Comparison of ENCODE assay signal across 11 mouse cellular contexts in genomic region chr16:94079075-94079855, GRCm38 (mm10). TPM values are rescaled to one million over a fixed set of nuclear protein-coding genes. Genes with fewer than 3 reads are reported as not detected.
DNase-seq lines count a peak whose midpoint lies in the region; ATAC-seq and TF ChIP-seq lines count a peak whose summit lies in the region.
"Had no signal": no experiment of that assay in that cellular context is flagged by ENCODE, and none has a peak within 500 bp of the region (broad histone marks: within the 10 kb centered on the region; RNA-seq: fewer than 3 reads in every experiment).

No protein-coding gene starts in this region.

- WGBS in liver, embryonic 11.5 days, result 2% methylated on average over 46 of the region's 47 CpGs
- WGBS in liver, postnatal 0 days (ENCODE audit: insufficient replicate concordance), result 2% methylated on average over 47 of the region's 47 CpGs
- 2% methylated on average over 47 of the region's 47 CpGs for WGBS in embryonic facial prominence, embryonic 12.5 days

- H3K4me2 ChIP-seq in liver, embryonic 11.5 days, result no peak overlapping the region
- no peak overlapping the region for H3K4me2 ChIP-seq in liver, postnatal 0 days (ENCODE audit: low read depth, low read length)
- H3K4me2 ChIP-seq in embryonic facial prominence, embryonic 12.5 days (replicated peaks), result peak overlapping the region; percentile 33

- no peak for TF ChIP-seq CTCF in gastrocnemius, adult 2 months (IDR thresholded peaks at IDR 0.05)
- TF ChIP-seq CTCF in liver, postnatal 0 days (IDR thresholded peaks at IDR 0.05; ENCODE audit: low read depth), result no peak

- H3K9me3 ChIP-seq in liver, embryonic 11.5 days (ENCODE audit: control insufficient read depth, low read length), result no peaks in the 10 kb centered on the region
- H3K9me3 ChIP-seq in liver, postnatal 0 days (ENCODE audit: low read length), result no peaks in the 10 kb centered on the region
- no peaks in the 10 kb centered on the region for H3K9me3 ChIP-seq in embryonic facial prominence, embryonic 12.5 days

- no peak for DNase-seq in gastrocnemius, adult 2 months
- DNase-seq in gastrocnemius, postnatal 10 days, result no peak
- peak; percentile 42 for DNase-seq in liver, embryonic 11.5 days (ENCODE audit: low spot score)
- DNase-seq in liver, postnatal 0 days, result no peak
- peak; percentile 43 for DNase-seq in retina, embryonic 14.5 days (ENCODE audit: low spot score)
- no peak for DNase-seq in spleen, postnatal 4 days (ENCODE audit: low spot score in 2 of 2)
- DNase-seq in left cerebral cortex, adult 8-10 months (ENCODE audit: low spot score in 2 of 2), result no peak
- DNase-seq: cerebellum, postnatal 36 days; heart, postnatal 14 days; liver had no signal

- no peak overlapping the region for H3K27ac ChIP-seq in gastrocnemius, adult 2 months
- no peak overlapping the region for H3K27ac ChIP-seq in liver, embryonic 11.5 days (ENCODE audit: low read depth, low read length)
- H3K27ac ChIP-seq in liver, postnatal 0 days (ENCODE audit: low read depth), result no peak overlapping the region
- H3K27ac ChIP-seq in embryonic facial prominence, embryonic 12.5 days, result no peak overlapping the region

- ATAC-seq in liver, embryonic 11.5 days (replicated peaks; ENCODE audit: low FRiP score), result no peak
- ATAC-seq in liver, postnatal 0 days, result no peak
- peak; percentile 11; the same call in 1 of the 2 replicates for ATAC-seq in embryonic facial prominence, embryonic 12.5 days (ENCODE audit: insufficient number of reproducible peaks, insufficient read depth, low FRiP score, low TSS enrichment)

- intact Hi-C loops in gastrocnemius, adult 2 months (cut with DNase I), result no loop called here

- no peak for TF ChIP-seq EP300 in liver, postnatal 0 days (IDR thresholded peaks at IDR 0.05; ENCODE audit: low read depth)

- no peaks in the 10 kb centered on the region for H3K36me3 ChIP-seq in liver, embryonic 11.5 days (ENCODE audit: control insufficient read depth, insufficient read depth, low read length)
- H3K36me3 ChIP-seq in liver, postnatal 0 days (replicated peaks; ENCODE audit: insufficient read depth, low read length), result no peaks in the 10 kb centered on the region
- H3K36me3 ChIP-seq in embryonic facial prominence, embryonic 12.5 days, result no peaks in the 10 kb centered on the region

- peaks cover 94% of the 10 kb centered on the region for H3K27me3 ChIP-seq in liver, embryonic 11.5 days (replicated peaks; ENCODE audit: control insufficient read depth, insufficient read depth, low read length)
- peaks cover 93% of the 10 kb centered on the region for H3K27me3 ChIP-seq in liver, postnatal 0 days (ENCODE audit: insufficient read depth, low read length)
- peaks cover 74% of the 10 kb centered on the region for H3K27me3 ChIP-seq in embryonic facial prominence, embryonic 12.5 days

- H3K4me1 ChIP-seq in liver, embryonic 11.5 days (replicated peaks; ENCODE audit: control insufficient read depth, insufficient read depth, low read length), result 0 out of 2 replicates have a peak, but pooled peaks cover 6% of the 10 kb centered on the region
- no peaks in the 10 kb centered on the region for H3K4me1 ChIP-seq in liver, postnatal 0 days (ENCODE audit: insufficient read depth)
- H3K4me1 ChIP-seq in embryonic facial prominence, embryonic 12.5 days, result peaks cover 3% of the 10 kb centered on the region; the same call in 1 of the 2 replicates

- no peak overlapping the region for H3K9ac ChIP-seq in liver, embryonic 11.5 days (ENCODE audit: low read depth, low read length)
- H3K9ac ChIP-seq in liver, postnatal 0 days (replicated peaks), result no peak overlapping the region
- H3K9ac ChIP-seq in embryonic facial prominence, embryonic 12.5 days, result no peak overlapping the region

- peak overlapping the region; percentile 36 for H3K4me3 ChIP-seq in gastrocnemius, adult 2 months
- no peak overlapping the region for H3K4me3 ChIP-seq in liver, embryonic 11.5 days (ENCODE audit: low read depth, low read length)
- no peak overlapping the region for H3K4me3 ChIP-seq in liver, postnatal 0 days (ENCODE audit: low read depth, low read length)
- H3K4me3 ChIP-seq in embryonic facial prominence, embryonic 12.5 days, result peak overlapping the region; percentile 15

RNA-seq across cellular contexts. Expression of gene Sim2, which starts 5.5 kb away (rescaled TPM):
- total RNA-seq in gastrocnemius, adult 2 months (2021), result 10 to 100 TPM; 15.0 to 17.9 TPM
- 10 to 100 TPM; 11.9 to 13.2 TPM for total RNA-seq in gastrocnemius, postnatal 10 days (2021)
- polyA plus RNA-seq in liver, embryonic 11.5 days (2014; fragmentation: Nextera tagmentation; extraction: Ambion mirVana), result 0.04 and 0.15 TPM in 2 replicates
- polyA plus RNA-seq in liver, postnatal 0 days (2015; fragmentation: Nextera tagmentation; extraction: Ambion mirVana), result not detected in 2 replicates
- 4.3 and 5.0 TPM in 2 replicates for polyA plus RNA-seq in embryonic facial prominence, embryonic 12.5 days (2016; fragmentation: Nextera tagmentation; extraction: Ambion mirVana)
- under 1 TPM in 2 of 4 experiments, not detected in 2; 0.09 to 0.25 TPM for total RNA-seq in left cerebral cortex, adult 8-10 months (2022)

Comparison
In these comparisons a context has a peak if more than half of its experiments do, and no peak if none do; other contexts are left out.
1. DNase-seq: peak in liver, embryonic 11.5 days (single experiment) and retina, embryonic 14.5 days (single experiment); none in gastrocnemius, adult 2 months (single experiment), gastrocnemius, postnatal 10 days (single experiment), liver, postnatal 0 days (single experiment), spleen, postnatal 4 days (0 of 2) and left cerebral cortex, adult 8-10 months (0 of 2).
2. H3K4me3 ChIP-seq: peak in gastrocnemius, adult 2 months (single experiment) and embryonic facial prominence, embryonic 12.5 days (single experiment); none in liver, embryonic 11.5 days (single experiment) and liver, postnatal 0 days (single experiment).
3. RNA of gene Sim2, which starts 5.5 kb away (total RNA-seq): 15.0 to 17.9 TPM in gastrocnemius, adult 2 months and 11.9 to 13.2 TPM in gastrocnemius, postnatal 10 days; 0.09 to 0.25 TPM in left cerebral cortex, adult 8-10 months; every median in the first group is over 10 times any median in the second.